20 mouse cellular contexts compared by ENCODE assay signal in genomic region chr14:76498210-76498609, GRCm38 (mm10). TPM values are rescaled to one million over a fixed set of nuclear protein-coding genes. Genes with fewer than 3 reads are reported as not detected.
DNase-seq lines count a peak whose midpoint lies in the region; ATAC-seq and TF ChIP-seq lines count a peak whose summit lies in the region.
"Had no signal": no experiment of that assay in that cellular context is flagged by ENCODE, and none has a peak within 500 bp of the region (broad histone marks: within the 10 kb centered on the region; RNA-seq: fewer than 3 reads in every experiment).

No protein-coding gene starts in this region.

- no peak overlapping the region for H3K4me3 ChIP-seq in heart, embryonic 15.5 days
- no peak overlapping the region for H3K4me3 ChIP-seq in lung, embryonic 15.5 days
- H3K4me3 ChIP-seq in ES-Bruce4 (ENCODE audit: low read depth, low read length) = no peak overlapping the region
- no peak overlapping the region for H3K4me3 ChIP-seq in kidney, embryonic 16.5 days (ENCODE audit: low read length)
- H3K4me3 ChIP-seq: embryonic facial prominence, embryonic 15.5 days; forebrain, embryonic 15.5 days; hindbrain, embryonic 10.5 days; limb, embryonic 15.5 days; liver, embryonic 15.5 days; midbrain, embryonic 13.5 days had no signal

- ATAC-seq in heart, embryonic 15.5 days (replicated peaks; ENCODE audit: insufficient number of reproducible peaks, insufficient read depth, low FRiP score, low read depth) = no peak
- ATAC-seq in lung, embryonic 15.5 days (ENCODE audit: borderline replicate concordance, extremely low read depth, low FRiP score, low TSS enrichment) = no peak; the same call in 1 of the 2 replicates
- peak; percentile 83 for ATAC-seq in granulocyte monocyte progenitor cell, adult 5-6 weeks (replicated peaks; ENCODE audit: poor library complexity, severe bottlenecking)
- ATAC-seq in kidney, embryonic 16.5 days (ENCODE audit: low FRiP score, low TSS enrichment) = no peak
- ATAC-seq: forebrain, embryonic 15.5 days; intestine, postnatal 0 days; midbrain, embryonic 13.5 days had no signal

- TF ChIP-seq EP300 in ES-Bruce4 (IDR thresholded peaks at IDR 0.05; ENCODE audit: insufficient read depth, low read depth, low read length) = no peak

- DNase-seq in heart, adult 18-20 months = no peak
- no peak for DNase-seq in lung, adult 18-20 months
- DNase-seq in right cerebral cortex, postnatal 4 days = no peak
- DNase-seq: adrenal gland, postnatal 25 days; cerebellum, adult 9-10 months; layer of hippocampus, adult 9-11 months; spleen, adult 18-20 months; thymus, postnatal 14 days had no signal

- H3K4me2 ChIP-seq in heart, embryonic 15.5 days = no peak overlapping the region
- H3K4me2 ChIP-seq in lung, embryonic 15.5 days = no peak overlapping the region
- H3K4me2 ChIP-seq in kidney, embryonic 16.5 days (replicated peaks; ENCODE audit: low read depth, low read length) = no peak overlapping the region
- H3K4me2 ChIP-seq: embryonic facial prominence, embryonic 15.5 days; forebrain, embryonic 15.5 days; limb, embryonic 15.5 days; liver, embryonic 15.5 days; midbrain, embryonic 13.5 days had no signal

- no peaks in the 10 kb centered on the region for H3K9me3 ChIP-seq in heart, embryonic 15.5 days (replicated peaks)
- no peaks in the 10 kb centered on the region for H3K9me3 ChIP-seq in lung, embryonic 15.5 days
- H3K9me3 ChIP-seq in ES-Bruce4 (replicated peaks; ENCODE audit: control insufficient read depth, insufficient read depth, low read length, poor library complexity, severe bottlenecking) = no peaks in the 10 kb centered on the region
- no peaks in the 10 kb centered on the region for H3K9me3 ChIP-seq in kidney, embryonic 16.5 days (ENCODE audit: low read length)
- H3K9me3 ChIP-seq: embryonic facial prominence, embryonic 15.5 days; forebrain, embryonic 15.5 days; hindbrain, embryonic 10.5 days; limb, embryonic 15.5 days; liver, embryonic 15.5 days; midbrain, embryonic 13.5 days had no signal

- no peak for TF ChIP-seq POLR2A in ES-Bruce4 (IDR thresholded peaks at IDR 0.05; ENCODE audit: insufficient read depth, low read length)

- H3K9ac ChIP-seq in heart, embryonic 15.5 days = no peak overlapping the region
- no peak overlapping the region for H3K9ac ChIP-seq in lung, embryonic 15.5 days
- H3K9ac ChIP-seq in ES-Bruce4 (ENCODE audit: low read depth, poor library complexity, severe bottlenecking) = no peak overlapping the region
- H3K9ac ChIP-seq in kidney, embryonic 16.5 days (replicated peaks; ENCODE audit: low read length) = no peak overlapping the region
- H3K9ac ChIP-seq: embryonic facial prominence, embryonic 15.5 days; forebrain, embryonic 15.5 days; limb, embryonic 15.5 days; liver, embryonic 15.5 days; midbrain, embryonic 13.5 days had no signal

- WGBS in heart, embryonic 15.5 days = 27% methylated on average over 7 of the region's 7 CpGs
- WGBS in lung, embryonic 15.5 days = 34% methylated on average over 7 of the region's 7 CpGs
- WGBS in kidney, embryonic 16.5 days = 56% methylated on average over 7 of the region's 7 CpGs

- no peaks in the 10 kb centered on the region for H3K36me3 ChIP-seq in heart, embryonic 15.5 days
- no peaks in the 10 kb centered on the region; the same call in 1 of the 2 replicates for H3K36me3 ChIP-seq in lung, embryonic 15.5 days
- no peaks in the 10 kb centered on the region for H3K36me3 ChIP-seq in ES-Bruce4 (ENCODE audit: control insufficient read depth, insufficient read depth, low read length, poor library complexity, severe bottlenecking)
- no peaks in the 10 kb centered on the region for H3K36me3 ChIP-seq in kidney, embryonic 16.5 days (ENCODE audit: insufficient read depth, low read length)
- H3K36me3 ChIP-seq: forebrain, embryonic 15.5 days; liver, embryonic 15.5 days had no signal

- no peak for TF ChIP-seq CTCF in ES-Bruce4 (IDR thresholded peaks at IDR 0.05; ENCODE audit: low read depth, low read length)

- no peaks in the 10 kb centered on the region for H3K27me3 ChIP-seq in heart, embryonic 15.5 days
- no peaks in the 10 kb centered on the region for H3K27me3 ChIP-seq in lung, embryonic 15.5 days
- H3K27me3 ChIP-seq in ES-Bruce4 (ENCODE audit: control insufficient read depth, insufficient read depth, low read length, poor library complexity, severe bottlenecking) = no peaks in the 10 kb centered on the region
- H3K27me3 ChIP-seq in kidney, embryonic 16.5 days (ENCODE audit: insufficient read depth, low read length) = no peaks in the 10 kb centered on the region
- H3K27me3 ChIP-seq: embryonic facial prominence, embryonic 15.5 days; forebrain, embryonic 15.5 days; limb, embryonic 15.5 days; liver, embryonic 15.5 days; midbrain, embryonic 13.5 days had no signal

- H3K27ac ChIP-seq in heart, embryonic 15.5 days = peak overlapping the region; percentile 46; the same call in 1 of the 2 replicates
- peak overlapping the region; percentile 53 for H3K27ac ChIP-seq in lung, embryonic 15.5 days
- H3K27ac ChIP-seq in ES-Bruce4 (ENCODE audit: insufficient read depth, low read length) = peak overlapping the region; percentile 62; the same call in 1 of the 2 replicates
- H3K27ac ChIP-seq in kidney, embryonic 16.5 days (ENCODE audit: low read length) = no peak overlapping the region
- H3K27ac ChIP-seq: embryonic facial prominence, embryonic 15.5 days; forebrain, embryonic 15.5 days; hindbrain, embryonic 10.5 days; limb, embryonic 15.5 days; liver, embryonic 15.5 days; midbrain, embryonic 13.5 days had no signal

- peaks cover 6% of the 10 kb centered on the region for H3K4me1 ChIP-seq in heart, embryonic 15.5 days (replicated peaks)
- peaks cover 17% of the 10 kb centered on the region for H3K4me1 ChIP-seq in lung, embryonic 15.5 days
- H3K4me1 ChIP-seq in ES-Bruce4 (ENCODE audit: control insufficient read depth, insufficient read depth, low read length) = peaks cover 1% of the 10 kb centered on the region
- peaks cover 15% of the 10 kb centered on the region for H3K4me1 ChIP-seq in kidney, embryonic 16.5 days (ENCODE audit: insufficient read depth, low read length)
- H3K4me1 ChIP-seq: embryonic facial prominence, embryonic 15.5 days had no signal

RNA-seq across cellular contexts. Expression of gene Serp2, which starts 58.5 kb away (rescaled TPM):
- polyA plus RNA-seq in heart, embryonic 15.5 days (2015; fragmentation: Nextera tagmentation; extraction: Ambion mirVana) = 7.1 and 8.2 TPM in 2 replicates
- 1 to 10 TPM in 1 of 2 experiments, under 1 TPM in 1; 0.75 to 1.1 TPM for total RNA-seq in heart, adult 18-20 months (2021)
- polyA plus RNA-seq in lung, embryonic 15.5 days (2015; fragmentation: Nextera tagmentation; extraction: Ambion mirVana) = 5.3 TPM in 2 replicates
- 6.1 and 6.4 TPM in 2 replicates for polyA plus RNA-seq in ES-Bruce4 (2011; ENCODE audit: insufficient read depth, insufficient read length, low read depth, missing spikeins)
- total RNA-seq in granulocyte monocyte progenitor cell, adult 5-6 weeks (2014; fragmentation: Nextera tagmentation) = not detected in 2 replicates
- not detected in 2 replicates for total RNA-seq in granulocyte monocyte progenitor cell, adult 5-6 weeks (2017)
- 10.0 and 12.2 TPM in 2 replicates for polyA plus RNA-seq in kidney, embryonic 16.5 days (2015; fragmentation: Nextera tagmentation; extraction: Ambion mirVana)
